Mouse (Mus musculus) neural tube, embryonic 14.5 days (tissue): ENCODE results near the gene Zmiz2. TPM values are rescaled to one million over a fixed set of nuclear protein-coding genes. Genes with fewer than 3 reads are reported as not detected.
A peak's percentile ranks its signal among the peaks of the same experiment; 100 is the strongest.

Experiments
- ATAC-seq: fragments of 200-750 bp; cut with Nextera tagmentation; 2 replicates; pipeline ENCODE4 v1.8.0; 2017; ENCODE audit warnings: low read depth, mild to moderate bottlenecking, moderate TSS enrichment, moderate library complexity
- H3K27ac ChIP-seq: fragments of 300-500 bp; sonication (generic); 2 replicates; pipeline ENCODE4 v1.5.1; 2014; ENCODE audit warnings: low read depth, mild to moderate bottlenecking, control low read depth, low read length, moderate library complexity, mixed read lengths
- H3K27me3 ChIP-seq: fragments of 300-500 bp; sonication (generic); 2 replicates; pipeline ENCODE4 v1.6.1; 2014; ENCODE audit warnings: low read length; ENCODE audit not compliant: control insufficient read depth, insufficient read depth
- H3K36me3 ChIP-seq: fragments of 300-500 bp; sonication (generic); 2 replicates; pipeline ENCODE4 v1.6.1; 2014; ENCODE audit warnings: low read length, mixed read lengths; ENCODE audit not compliant: control insufficient read depth, insufficient read depth
- H3K4me1 ChIP-seq: fragments of 300-500 bp; sonication (generic); 2 replicates; pipeline ENCODE4 v1.6.1; 2014; ENCODE audit warnings: low read length; ENCODE audit not compliant: control insufficient read depth, insufficient read depth
- H3K4me2 ChIP-seq: fragments of 300-500 bp; sonication (generic); 2 replicates; pipeline ENCODE4 v1.6.1; 2014; ENCODE audit warnings: mild to moderate bottlenecking, low read depth, low read length, control low read depth
- H3K4me3 ChIP-seq: fragments of 300-500 bp; sonication (generic); 2 replicates; pipeline ENCODE4 v1.5.1; 2014; ENCODE audit warnings: low read depth, low read length, control low read depth, mixed read lengths
- H3K9ac ChIP-seq: fragments of 300-500 bp; sonication (generic); replicated peaks from 2 replicates; pipeline ENCODE4 v1.6.1; 2014; ENCODE audit warnings: low read depth, mild to moderate bottlenecking, control low read depth, low read length, mixed read lengths
- H3K9me3 ChIP-seq: fragments of 300-500 bp; sonication (generic); 2 replicates; pipeline ENCODE4 v1.6.1; 2016; ENCODE audit warnings: low read length; ENCODE audit not compliant: control insufficient read depth
- WGBS: fragments of 180-500 bp; shearing (Covaris S2); extraction: QIAGEN DNeasy Blood & Tissue Kit; methylation state at CpG from one replicate; pipeline ENCODE4 v1.1.7; 2014; 5-methylcytosine and 5-hydroxymethylcytosine counted together
- polyA plus RNA-seq: library from polyadenylated mRNA; unstranded; fragments of >200 nt; fragmentation: Nextera tagmentation; extraction: Ambion mirVana; gene quantifications from 2 replicates; pipeline ENCODE4 v1.2.1, GENCODE M21; 2014

Zmiz2 gene
- polyA plus RNA-seq, 1 experiment from 2014 or later = 32.8 TPM

- Histone ChIP-seq H3K9ac (no peak overlapping the region), H3K4me1 (no peaks in the 10 kb centered on the region), H3K9me3 (no peaks in the 10 kb centered on the region), H3K27me3 (no peaks in the 10 kb centered on the region), H3K36me3 (peaks cover 16% of the 10 kb centered on the region), H3K4me3 (no peak overlapping the region), H3K27ac (no peak overlapping the region), H3K4me2 (no peak overlapping the region)
- 62% methylated on average over 8 of the region's 8 CpGs for WGBS
- ATAC-seq = peak; percentile 31; the same call in 1 of the 2 replicates
These were observed 47.6 kb downstream of the Zmiz2 start for GRCm38 (mm10) chr11:6436442-6436841.

DNA sequence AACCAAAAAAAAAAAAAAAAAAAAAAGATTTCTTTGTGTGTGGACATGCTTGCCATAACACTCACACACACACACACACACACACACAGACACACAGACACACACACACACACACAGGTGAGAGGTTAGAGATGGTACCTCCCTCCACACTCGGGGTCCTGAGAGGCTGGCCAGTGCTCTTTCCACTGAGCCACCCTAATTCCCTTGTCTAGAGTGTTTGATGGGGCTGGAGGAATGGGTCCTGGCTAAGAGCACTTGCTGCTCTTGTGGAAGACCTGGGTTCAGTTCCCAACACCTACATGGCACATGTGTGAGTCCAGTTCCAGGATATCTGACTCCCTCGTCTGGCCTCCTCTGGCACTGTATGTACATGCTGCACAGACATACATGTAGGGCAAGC lies 48.8 kb downstream of the Zmiz2 start:
- Histone ChIP-seq H3K9ac (no peak overlapping the region), H3K27ac (no peak overlapping the region), H3K4me3 (no peak overlapping the region), H3K36me3 (peaks cover 14% of the 10 kb centered on the region), H3K27me3 (no peaks in the 10 kb centered on the region), H3K4me2 (no peak overlapping the region), H3K9me3 (no peaks in the 10 kb centered on the region), H3K4me1 (no peaks in the 10 kb centered on the region)
- 95% methylated on average over 2 of the region's 2 CpGs for WGBS
- ATAC-seq = no peak

- no peak overlapping the region for H3K9ac ChIP-seq
- no peak overlapping the region for H3K4me3 ChIP-seq
- H3K27ac ChIP-seq = no peak overlapping the region
- H3K36me3 ChIP-seq = peaks cover 3% of the 10 kb centered on the region; the same call in 1 of the 2 replicates
- H3K9me3 ChIP-seq = no peaks in the 10 kb centered on the region
- H3K27me3 ChIP-seq = no peaks in the 10 kb centered on the region
- WGBS = 88% methylated on average over 4 of the region's 4 CpGs
- no peak for ATAC-seq
- H3K4me2 ChIP-seq = no peak overlapping the region
- peaks cover 11% of the 10 kb centered on the region for H3K4me1 ChIP-seq
These were observed 51.3 kb downstream of the Zmiz2 start for GRCm38 (mm10) chr11:6440171-6440570.

DNA sequence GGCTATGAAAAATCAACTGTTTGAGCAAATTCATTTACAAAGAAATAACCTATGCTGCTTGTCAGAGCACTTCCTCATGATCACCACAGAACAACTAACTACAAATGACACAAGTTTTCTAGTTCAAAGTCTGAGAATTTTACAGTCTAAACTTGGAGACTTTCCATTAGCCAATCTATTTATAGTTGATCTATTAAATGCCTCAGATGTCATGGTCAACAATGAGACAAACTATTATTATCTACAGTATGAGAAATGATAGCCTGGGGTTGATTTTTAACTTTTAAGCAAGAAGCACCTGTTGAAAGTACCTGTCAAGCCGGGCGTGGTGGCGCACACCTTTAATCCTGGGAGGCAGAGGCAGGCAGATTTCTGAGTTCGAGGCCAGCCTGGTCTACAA lies 53.7 kb downstream of the Zmiz2 start:
- Histone ChIP-seq H3K4me1 (peaks cover 11% of the 10 kb centered on the region), H3K27ac (no peak overlapping the region), H3K27me3 (no peaks in the 10 kb centered on the region), H3K36me3 (peaks cover 3% of the 10 kb centered on the region; the same call in 1 of the 2 replicates), H3K4me2 (no peak overlapping the region), H3K9ac (no peak overlapping the region), H3K4me3 (no peak overlapping the region), H3K9me3 (no peaks in the 10 kb centered on the region)
- WGBS = 97% methylated on average over 4 of the region's 4 CpGs
- no peak for ATAC-seq

GRCm38 (mm10) chr11:6443102-6443501 lies 54.2 kb downstream of the Zmiz2 start:
- no peaks in the 10 kb centered on the region for H3K36me3 ChIP-seq
- H3K9me3 ChIP-seq = no peaks in the 10 kb centered on the region
- H3K4me1 ChIP-seq = peaks cover 11% of the 10 kb centered on the region
- no peak for ATAC-seq
- H3K27me3 ChIP-seq = no peaks in the 10 kb centered on the region
- 52% methylated on average over 4 of the region's 4 CpGs for WGBS
- H3K4me2 ChIP-seq = peak overlapping the region; percentile 68
- H3K27ac ChIP-seq = peak overlapping the region; percentile 34; the same call in 1 of the 2 replicates
- H3K9ac ChIP-seq = peak overlapping the region; percentile 37
- peak overlapping the region; percentile 85 for H3K4me3 ChIP-seq

- ATAC-seq = no peak
- H3K9me3 ChIP-seq = no peaks in the 10 kb centered on the region
- 1% methylated on average over 10 of the region's 10 CpGs for WGBS
- peak overlapping the region; percentile 92 for H3K27ac ChIP-seq
- H3K27me3 ChIP-seq = no peaks in the 10 kb centered on the region
- H3K4me1 ChIP-seq = peaks cover 11% of the 10 kb centered on the region
- peak overlapping the region; percentile 85 for H3K4me3 ChIP-seq
- H3K4me2 ChIP-seq = peak overlapping the region; percentile 68
- H3K36me3 ChIP-seq = no peaks in the 10 kb centered on the region
- H3K9ac ChIP-seq = peak overlapping the region; percentile 73
These were observed 54.8 kb downstream of the Zmiz2 start for GRCm38 (mm10) chr11:6443727-6444076.

GRCm38 (mm10) chr11:6444077-6444853 lies 55.4 kb downstream of the Zmiz2 start, which contains the start of gene H2afv:
H2afv (minus strand) TSS chr11:6444443.
- under 1% methylated on average over 76 of the region's 80 CpGs for WGBS
- H3K27ac ChIP-seq = peak within 1 kb of the TSS; percentile 92
- H3K4me3 ChIP-seq = peak within 1 kb of the TSS; percentile 85
- peak within 1 kb of the TSS; percentile 73 for H3K9ac ChIP-seq
- peaks cover 11% of the 10 kb centered on the region for H3K4me1 ChIP-seq
- H3K36me3 ChIP-seq = no peaks in the 10 kb centered on the region
- ATAC-seq = peak; percentile 99
- no peaks in the 10 kb centered on the region for H3K9me3 ChIP-seq
- peak within 1 kb of the TSS; percentile 68 for H3K4me2 ChIP-seq
- H3K27me3 ChIP-seq = no peaks in the 10 kb centered on the region

- 85% methylated on average over 4 of the region's 4 CpGs for WGBS
- Histone ChIP-seq H3K4me3 (no peak overlapping the region), H3K27ac (no peak overlapping the region), H3K4me1 (peaks cover 11% of the 10 kb centered on the region), H3K9ac (no peak overlapping the region), H3K4me2 (no peak overlapping the region), H3K9me3 (no peaks in the 10 kb centered on the region), H3K36me3 (no peaks in the 10 kb centered on the region), H3K27me3 (no peaks in the 10 kb centered on the region)
- ATAC-seq = no peak
These were observed 56.6 kb downstream of the Zmiz2 start for GRCm38 (mm10) chr11:6445441-6445840.

- Histone ChIP-seq H3K4me3 (no peak overlapping the region), H3K9ac (no peak overlapping the region), H3K27ac (no peak overlapping the region), H3K4me2 (no peak overlapping the region), H3K4me1 (peaks cover 11% of the 10 kb centered on the region), H3K27me3 (no peaks in the 10 kb centered on the region), H3K36me3 (no peaks in the 10 kb centered on the region), H3K9me3 (no peaks in the 10 kb centered on the region)
- WGBS = 89% methylated on average over 7 of the region's 7 CpGs
- no peak for ATAC-seq
These were observed 57.1 kb downstream of the Zmiz2 start for GRCm38 (mm10) chr11:6445951-6446350.
